Mouse (Mus musculus): Measurements from ENCODE around the gene Zfp831.

Zfp831 gene

GRCm38 (mm10) chr2:174643448-174644144, at the start of gene Zfp831:
Gene Zfp831, plus strand, starts transcription at chr2:174643534.
- DNase-seq (ENCODE audit: low read depth, low spot score): no peak

- DNase-seq (ENCODE audit: low read depth, low spot score): no peak
Observed at GRCm38 (mm10) chr2:174594965-174595364, 48.4 kb upstream of the Zfp831 start.

GRCm38 (mm10) chr2:174595611-174596010, 47.7 kb upstream of the Zfp831 start:
- no peak for DNase-seq (ENCODE audit: low read depth, low spot score)

GRCm38 (mm10) chr2:174596457-174596856, 46.9 kb upstream of the Zfp831 start:
- DNase-seq (ENCODE audit: low read depth, low spot score): no peak

GRCm38 (mm10) chr2:174598451-174598850, 44.9 kb upstream of the Zfp831 start:
- DNase-seq (ENCODE audit: low read depth, low spot score): no peak

- no peak for DNase-seq (ENCODE audit: low read depth, low spot score)
Observed at GRCm38 (mm10) chr2:174599071-174599635, 44.2 kb upstream of the Zfp831 start.

GRCm38 (mm10) chr2:174599853-174600271, 43.5 kb upstream of the Zfp831 start:
- DNase-seq (ENCODE audit: low read depth, low spot score): no peak

GRCm38 (mm10) chr2:174601938-174602685, 41.2 kb upstream of the Zfp831 start:
- no peak for DNase-seq (ENCODE audit: low read depth, low spot score)

- no peak for DNase-seq (ENCODE audit: low read depth, low spot score)
Observed at GRCm38 (mm10) chr2:174603321-174603720, 40.0 kb upstream of the Zfp831 start.

GRCm38 (mm10) chr2:174605020-174605419, 38.3 kb upstream of the Zfp831 start:
- no peak for DNase-seq (ENCODE audit: low read depth, low spot score)

- DNase-seq (ENCODE audit: low read depth, low spot score): no peak
Observed at GRCm38 (mm10) chr2:174605442-174606087, 37.8 kb upstream of the Zfp831 start.

GRCm38 (mm10) chr2:174606376-174606775, 37.0 kb upstream of the Zfp831 start:
- DNase-seq (ENCODE audit: low read depth, low spot score): no peak

GRCm38 (mm10) chr2:174609892-174610291, 33.4 kb upstream of the Zfp831 start:
- no peak for DNase-seq (ENCODE audit: low read depth, low spot score)

- no peak for DNase-seq (ENCODE audit: low read depth, low spot score)
Observed at GRCm38 (mm10) chr2:174612386-174613063, 30.8 kb upstream of the Zfp831 start.

- DNase-seq (ENCODE audit: low read depth, low spot score): no peak
Observed at GRCm38 (mm10) chr2:174613221-174613620, 30.1 kb upstream of the Zfp831 start.

GRCm38 (mm10) chr2:174613921-174614441, 29.4 kb upstream of the Zfp831 start:
- no peak for DNase-seq (ENCODE audit: low read depth, low spot score)

- no peak for DNase-seq (ENCODE audit: low read depth, low spot score)
Observed at GRCm38 (mm10) chr2:174621881-174622280, 21.5 kb upstream of the Zfp831 start.

GRCm38 (mm10) chr2:174624430-174624829, 18.9 kb upstream of the Zfp831 start:
- DNase-seq (ENCODE audit: low read depth, low spot score): no peak

- no peak for DNase-seq (ENCODE audit: low read depth, low spot score)
Observed at GRCm38 (mm10) chr2:174627021-174627420, 16.3 kb upstream of the Zfp831 start.

GRCm38 (mm10) chr2:174629299-174629850, 14.0 kb upstream of the Zfp831 start:
- no peak for DNase-seq (ENCODE audit: low read depth, low spot score)

- DNase-seq (ENCODE audit: low read depth, low spot score): no peak
Observed at GRCm38 (mm10) chr2:174636750-174637149, 6.6 kb upstream of the Zfp831 start.
